Mouse (Mus musculus) testis, adult 2 months (tissue): ENCODE data around the gene Ell. TPM values are rescaled to one million over a fixed set of nuclear protein-coding genes. Genes with fewer than 3 reads are reported as not detected.
"Not testable (repeated sequence)": the region's sequence is repeated elsewhere in the genome, so short reads cannot be mapped to it uniquely, and the experiment has no call there.

Experiments
- H3K27ac ChIP-seq: fragments of 200-500 bp; 2 replicates; pipeline ENCODE4 v1.5.1; 2012; ENCODE audit warnings: low read depth, low read length; ENCODE audit not compliant: control insufficient read depth, insufficient read depth
- H3K27me3 ChIP-seq: fragments of 200-500 bp; 2 replicates; pipeline ENCODE4 v1.6.1; 2012; ENCODE audit warnings: mild to moderate bottlenecking, low read length, moderate library complexity; ENCODE audit not compliant: control insufficient read depth, insufficient read depth
- H3K36me3 ChIP-seq: fragments of 200-500 bp; 2 replicates; pipeline ENCODE4 v1.6.1; 2012; ENCODE audit warnings: mild to moderate bottlenecking, low read length; ENCODE audit not compliant: control insufficient read depth, insufficient read depth
- H3K4me1 ChIP-seq: fragments of 200-500 bp; 2 replicates; pipeline ENCODE4 v1.6.1; 2012; ENCODE audit warnings: low read length; ENCODE audit not compliant: control insufficient read depth, insufficient read depth
- H3K4me3 ChIP-seq: fragments of 200-500 bp; 2 replicates; pipeline ENCODE4 v1.5.1; 2012; ENCODE audit warnings: low read depth, mild to moderate bottlenecking, low read length, moderate library complexity, mixed read lengths; ENCODE audit not compliant: control insufficient read depth
- CTCF ChIP-seq: fragments of 200-500 bp; IDR thresholded peaks from 2 replicates; pipeline ENCODE4 v1.5.1; 2012; ENCODE audit warnings: low read depth, mild to moderate bottlenecking, inconsistent platforms, low read length, moderate library complexity; ENCODE audit not compliant: control insufficient read depth, insufficient read depth, insufficient replicate concordance
- POLR2A ChIP-seq: fragments of 200-500 bp; IDR thresholded peaks from 2 replicates; pipeline ENCODE4 v1.6.1; 2012; ENCODE audit warnings: low read depth, mild to moderate bottlenecking, inconsistent platforms, low read length, moderate library complexity; ENCODE audit not compliant: control insufficient read depth
- polyA plus RNA-seq: library from polyadenylated mRNA; depleted of rRNA; stranded (reverse); fragments of >200 nt; gene quantifications from 2 replicates; pipeline ENCODE4 v1.2.3, GENCODE M21; 2012

The Ell gene
- polyA plus RNA-seq, 1 experiment = 42.5 TPM

GRCm38 (mm10) chr8:70510228-70510915, 28.9 kb upstream of the Ell start, which contains the start of gene Uba52:
Gene Uba52 (minus strand): TSS chr8:70510801.
- peaks cover 3% of the 10 kb centered on the region for H3K36me3 ChIP-seq

GRCm38 (mm10) chr8:70511174-70511573, 28.1 kb upstream of the Ell start:
- H3K36me3 ChIP-seq, H3K4me1 ChIP-seq, H3K27me3 ChIP-seq: not testable (repeated sequence)
- H3K4me3 ChIP-seq = peak overlapping the region; percentile 96
- peak overlapping the region; percentile 99 for H3K27ac ChIP-seq

More at GRCm38 (mm10) chr8:70510228-70510915, 28.9 kb upstream of the Ell start, which contains the start of gene Uba52:
- Histone ChIP-seq H3K4me3 (peak within 1 kb of the TSS; percentile 96), H3K4me1 (peaks cover 13% of the 10 kb centered on the region), H3K27ac (peak within 1 kb of the TSS; percentile 99), H3K27me3 (no peaks in the 10 kb centered on the region)
- no peak for TF ChIP-seq CTCF
- peak; percentile 92 for TF ChIP-seq POLR2A

GRCm38 (mm10) chr8:70511770-70512169, 27.5 kb upstream of the Ell start:
- H3K27me3 ChIP-seq = no peaks in the 10 kb centered on the region
- H3K4me3 ChIP-seq = peak overlapping the region; percentile 62
- no peak overlapping the region for H3K27ac ChIP-seq
- peaks cover 4% of the 10 kb centered on the region for H3K36me3 ChIP-seq
- no peak for TF ChIP-seq POLR2A
- peaks cover 3% of the 10 kb centered on the region for H3K4me1 ChIP-seq

GRCm38 (mm10) chr8:70512253-70512903, 26.9 kb upstream of the Ell start:
- H3K36me3 ChIP-seq = peaks cover 4% of the 10 kb centered on the region
- H3K27me3 ChIP-seq = no peaks in the 10 kb centered on the region
- TF ChIP-seq POLR2A (no peak), CTCF (no peak)
- H3K27ac ChIP-seq = no peak overlapping the region
- H3K4me1 ChIP-seq = no peaks in the 10 kb centered on the region; the same call in 1 of the 2 replicates
- peak overlapping the region; percentile 62 for H3K4me3 ChIP-seq

GRCm38 (mm10) chr8:70513441-70513840, 25.8 kb upstream of the Ell start:
- H3K4me3 ChIP-seq = no peak overlapping the region
- H3K4me1 ChIP-seq = no peaks in the 10 kb centered on the region; the same call in 1 of the 2 replicates
- TF ChIP-seq CTCF (no peak), POLR2A (no peak)
- H3K27ac ChIP-seq = no peak overlapping the region
- no peaks in the 10 kb centered on the region for H3K27me3 ChIP-seq
- peaks cover 4% of the 10 kb centered on the region for H3K36me3 ChIP-seq

- Histone ChIP-seq H3K27ac (no peak overlapping the region), H3K4me3 (no peak overlapping the region), H3K36me3 (peaks cover 3% of the 10 kb centered on the region; the same call in 1 of the 2 replicates), H3K4me1 (peaks cover 2% of the 10 kb centered on the region), H3K27me3 (no peaks in the 10 kb centered on the region)
- TF ChIP-seq POLR2A (no peak), CTCF (no peak)
Measured at GRCm38 (mm10) chr8:70517940-70518643, 21.2 kb upstream of the Ell start.

- H3K27me3 ChIP-seq = no peaks in the 10 kb centered on the region
- peaks cover 4% of the 10 kb centered on the region for H3K4me1 ChIP-seq
- H3K4me3 ChIP-seq = no peak overlapping the region
- no peak overlapping the region for H3K27ac ChIP-seq
- no peak for TF ChIP-seq POLR2A
- no peak for TF ChIP-seq CTCF
- peaks cover 2% of the 10 kb centered on the region; the same call in 1 of the 2 replicates for H3K36me3 ChIP-seq
Measured at GRCm38 (mm10) chr8:70519043-70519442, 20.2 kb upstream of the Ell start.
